Mouse (Mus musculus): ENCODE results near the gene Rsrc1. TPM values are rescaled to one million over a fixed set of nuclear protein-coding genes. Genes with fewer than 3 reads are reported as not detected.

The Rsrc1 gene
- polyA plus RNA-seq, 1 experiment = 0.95 TPM

DNA sequence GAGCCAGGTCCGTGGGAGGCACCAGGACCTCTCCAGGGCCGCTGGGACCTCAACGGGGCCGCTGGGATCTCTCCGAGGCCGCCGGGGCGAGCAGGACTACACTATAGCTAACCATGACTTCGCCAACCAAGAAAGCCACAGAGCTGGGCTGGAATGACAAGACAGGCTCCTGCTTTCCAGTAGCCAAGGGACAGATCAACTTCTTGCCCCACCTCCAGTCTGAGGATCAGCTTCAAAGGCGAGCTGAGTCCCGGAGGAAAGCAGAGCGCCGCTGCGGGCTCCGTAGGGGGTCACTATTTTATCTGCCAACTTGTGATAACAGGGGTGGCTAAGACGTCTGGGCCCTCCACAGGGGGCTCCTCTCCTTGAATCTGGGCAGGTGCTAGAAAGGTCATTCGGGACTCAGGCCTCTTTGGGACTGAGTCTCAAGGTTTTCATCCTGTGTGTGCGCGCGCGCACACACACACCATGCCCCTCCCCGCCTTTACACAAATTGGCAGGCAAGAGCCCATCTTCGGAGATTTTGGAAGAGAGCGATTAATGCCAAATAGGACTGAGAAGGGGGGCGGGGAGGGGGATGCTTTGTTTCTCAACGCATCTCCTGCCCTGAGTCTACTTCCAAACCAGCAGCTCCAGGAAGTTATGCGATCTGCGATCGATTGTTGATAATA is 10.4 kb upstream of the Rsrc1 start:
- H3K27ac ChIP-seq (ENCODE audit: insufficient read depth, low read depth, low read length) = no peak overlapping the region
- H3K4me3 ChIP-seq (ENCODE audit: low read depth, low read length) = no peak overlapping the region
- peaks cover 46% of the 10 kb centered on the region for H3K27me3 ChIP-seq (ENCODE audit: control insufficient read depth, insufficient read depth, low read length)
- TF ChIP-seq POLR2A (IDR thresholded peaks at IDR 0.05; ENCODE audit: low read depth, low read length) (no peak), CTCF (IDR thresholded peaks at IDR 0.05; ENCODE audit: extremely low read depth, insufficient read length, insufficient replicate concordance, low read depth, low read length) (no peak)
- WGBS = 5% methylated on average over 29 of the region's 29 CpGs
- no peaks in the 10 kb centered on the region for H3K36me3 ChIP-seq (ENCODE audit: control insufficient read depth, insufficient read depth, low read length)
- H3K4me1 ChIP-seq (ENCODE audit: control insufficient read depth, insufficient read depth, insufficient read length, low read length) = peaks cover 4% of the 10 kb centered on the region

- Histone ChIP-seq H3K27ac (ENCODE audit: insufficient read depth, low read depth, low read length) (no peak overlapping the region), H3K27me3 (ENCODE audit: control insufficient read depth, insufficient read depth, low read length) (peaks cover 56% of the 10 kb centered on the region), H3K36me3 (ENCODE audit: control insufficient read depth, insufficient read depth, low read length) (no peaks in the 10 kb centered on the region), H3K4me1 (ENCODE audit: control insufficient read depth, insufficient read depth, insufficient read length, low read length) (peaks cover 4% of the 10 kb centered on the region), H3K4me3 (ENCODE audit: low read depth, low read length) (no peak overlapping the region)
- no peak for TF ChIP-seq CTCF (IDR thresholded peaks at IDR 0.05; ENCODE audit: extremely low read depth, insufficient read length, insufficient replicate concordance, low read depth, low read length)
- no peak for TF ChIP-seq POLR2A (IDR thresholded peaks at IDR 0.05; ENCODE audit: low read depth, low read length)
- WGBS = 8% methylated on average over 16 of the region's 16 CpGs
Measured at GRCm38 (mm10) chr3:66972191-66972950, 8.8 kb upstream of the Rsrc1 start.

DNA sequence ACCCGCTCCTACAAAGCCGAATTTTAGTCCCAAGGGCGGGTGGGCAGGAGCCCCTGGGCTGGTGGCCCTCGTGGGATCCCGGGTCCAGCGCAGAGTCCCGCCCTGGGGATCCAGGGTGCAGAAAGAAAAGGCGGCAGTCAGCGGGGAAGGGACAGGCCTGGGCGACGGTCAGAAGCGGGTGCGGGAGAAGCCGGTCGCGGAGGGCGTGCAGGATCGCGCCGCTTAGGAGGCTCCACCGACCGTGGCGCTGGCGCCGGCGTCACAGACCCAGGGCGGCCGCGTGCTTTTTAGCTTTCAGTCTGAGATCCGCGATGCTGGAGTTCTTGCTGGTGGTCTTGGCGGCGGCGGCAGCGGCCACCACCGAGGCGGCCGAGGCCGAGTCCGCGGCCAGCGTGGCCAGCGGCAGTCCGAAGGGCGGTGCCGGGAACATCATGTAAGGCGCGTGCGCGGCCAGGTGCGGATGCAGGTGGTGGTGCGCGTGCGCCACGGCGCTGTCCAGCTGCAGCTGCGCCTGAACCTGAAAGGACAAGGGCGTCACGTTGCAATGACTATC is 7.7 kb upstream of the Rsrc1 start:
- peaks cover 64% of the 10 kb centered on the region for H3K27me3 ChIP-seq (ENCODE audit: control insufficient read depth, insufficient read depth, low read length)
- WGBS = under 1% methylated on average over 58 of the region's 59 CpGs

GRCm38 (mm10) chr3:66974501-66974900 is 6.7 kb upstream of the Rsrc1 start:
- H3K4me3 ChIP-seq (ENCODE audit: low read depth, low read length) = no peak overlapping the region
- peaks cover 10% of the 10 kb centered on the region for H3K4me1 ChIP-seq (ENCODE audit: control insufficient read depth, insufficient read depth, insufficient read length, low read length)
- H3K36me3 ChIP-seq (ENCODE audit: control insufficient read depth, insufficient read depth, low read length) = no peaks in the 10 kb centered on the region
- no peak overlapping the region for H3K27ac ChIP-seq (ENCODE audit: insufficient read depth, low read depth, low read length)
- WGBS = 21% methylated on average over 3 of the region's 3 CpGs
- peaks cover 75% of the 10 kb centered on the region for H3K27me3 ChIP-seq (ENCODE audit: control insufficient read depth, insufficient read depth, low read length)
- TF ChIP-seq CTCF (IDR thresholded peaks at IDR 0.05; ENCODE audit: extremely low read depth, insufficient read length, insufficient replicate concordance, low read depth, low read length) = no peak
- TF ChIP-seq POLR2A (IDR thresholded peaks at IDR 0.05; ENCODE audit: low read depth, low read length) = no peak

More for the DNA sequence above, 7.7 kb upstream of the Rsrc1 start:
- Histone ChIP-seq H3K4me3 (ENCODE audit: low read depth, low read length) (peak overlapping the region; percentile 70), H3K36me3 (ENCODE audit: control insufficient read depth, insufficient read depth, low read length) (no peaks in the 10 kb centered on the region), H3K4me1 (ENCODE audit: control insufficient read depth, insufficient read depth, insufficient read length, low read length) (peaks cover 5% of the 10 kb centered on the region), H3K27ac (ENCODE audit: insufficient read depth, low read depth, low read length) (no peak overlapping the region)
- TF ChIP-seq POLR2A (IDR thresholded peaks at IDR 0.05; ENCODE audit: low read depth, low read length) = no peak

DNA sequence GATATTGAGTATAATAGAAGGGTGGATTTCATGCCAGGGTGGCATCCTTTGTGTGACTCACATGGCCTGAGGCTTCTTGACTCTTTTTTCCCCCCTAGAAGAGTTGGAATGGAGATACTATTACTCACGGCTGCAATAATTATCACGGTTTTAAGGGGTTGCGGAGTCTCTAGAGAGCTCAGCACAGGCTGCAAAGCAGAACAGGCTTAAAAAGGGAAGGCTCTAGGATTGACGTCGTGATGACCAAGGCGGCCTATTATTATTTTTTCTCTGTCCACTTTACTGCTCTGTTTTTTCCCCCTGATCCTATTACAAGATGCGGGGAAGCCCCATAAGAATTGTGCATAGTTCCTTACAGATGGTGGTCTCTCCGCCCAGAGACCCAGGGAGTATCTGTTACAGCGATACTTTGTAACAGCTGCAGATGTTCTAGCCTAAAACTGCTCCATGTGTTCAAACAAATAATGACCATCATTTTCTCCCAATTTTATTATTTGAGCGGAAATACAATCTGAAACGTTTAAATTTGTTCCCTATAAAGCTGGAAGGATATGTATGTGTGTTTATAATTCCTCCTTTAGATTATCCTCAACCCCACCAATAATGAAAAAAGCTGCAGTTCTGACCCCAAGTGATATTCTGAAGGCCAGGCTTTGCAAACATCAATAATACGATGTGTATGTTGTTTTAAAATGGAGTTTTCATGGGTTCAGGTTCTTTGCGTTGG is 4.1 kb upstream of the Rsrc1 start:
- WGBS = 10% methylated on average over 13 of the region's 13 CpGs
- Histone ChIP-seq H3K36me3 (ENCODE audit: control insufficient read depth, insufficient read depth, low read length) (no peaks in the 10 kb centered on the region), H3K27me3 (ENCODE audit: control insufficient read depth, insufficient read depth, low read length) (peaks cover 78% of the 10 kb centered on the region), H3K4me1 (ENCODE audit: control insufficient read depth, insufficient read depth, insufficient read length, low read length) (peaks cover 19% of the 10 kb centered on the region), H3K4me3 (ENCODE audit: low read depth, low read length) (no peak overlapping the region), H3K27ac (ENCODE audit: insufficient read depth, low read depth, low read length) (no peak overlapping the region)
- TF ChIP-seq POLR2A (IDR thresholded peaks at IDR 0.05; ENCODE audit: low read depth, low read length) (no peak), CTCF (IDR thresholded peaks at IDR 0.05; ENCODE audit: extremely low read depth, insufficient read length, insufficient replicate concordance, low read depth, low read length) (no peak)

DNA sequence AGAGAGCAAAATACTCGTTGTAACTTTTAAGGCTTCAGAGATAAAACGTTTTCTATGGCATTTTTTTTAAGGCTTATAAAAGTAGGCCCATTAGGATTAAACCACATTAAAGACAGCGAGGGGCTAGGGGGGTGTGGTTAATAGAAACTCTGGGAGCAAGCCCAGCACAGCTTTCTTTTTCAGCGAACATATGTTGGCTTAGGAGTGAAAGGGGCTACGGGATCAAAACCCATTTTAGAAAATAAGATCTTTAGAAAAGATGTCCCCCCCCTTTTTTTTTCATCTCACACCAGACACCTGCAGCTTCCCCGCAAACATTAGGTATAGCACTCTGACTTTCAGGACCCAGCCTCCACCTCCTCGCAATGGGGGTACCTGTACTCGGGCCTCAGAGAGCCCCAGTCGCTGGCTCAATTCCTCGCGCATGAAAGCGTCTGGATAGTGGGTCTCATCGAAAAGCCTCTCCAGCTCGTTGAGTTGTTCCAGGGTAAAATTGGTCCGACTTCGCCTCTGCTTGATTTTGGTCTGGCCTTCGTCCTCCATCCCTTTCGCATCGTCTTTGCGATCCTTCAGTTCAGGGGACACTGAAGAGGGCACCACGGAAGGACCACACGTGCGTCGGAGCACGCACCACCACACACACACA is 3.3 kb upstream of the Rsrc1 start:
- Histone ChIP-seq H3K27ac (ENCODE audit: insufficient read depth, low read depth, low read length) (no peak overlapping the region), H3K36me3 (ENCODE audit: control insufficient read depth, insufficient read depth, low read length) (no peaks in the 10 kb centered on the region), H3K4me1 (ENCODE audit: control insufficient read depth, insufficient read depth, insufficient read length, low read length) (peaks cover 19% of the 10 kb centered on the region), H3K27me3 (ENCODE audit: control insufficient read depth, insufficient read depth, low read length) (peaks cover 78% of the 10 kb centered on the region), H3K4me3 (ENCODE audit: low read depth, low read length) (no peak overlapping the region)
- WGBS = 6% methylated on average over 25 of the region's 25 CpGs
- TF ChIP-seq CTCF (IDR thresholded peaks at IDR 0.05; ENCODE audit: extremely low read depth, insufficient read length, insufficient replicate concordance, low read depth, low read length) (no peak), POLR2A (IDR thresholded peaks at IDR 0.05; ENCODE audit: low read depth, low read length) (no peak)

All from small intestine, adult 2 months (tissue).